ENCODE assay signal across 9 mouse cellular contexts in the genomic region with DNA sequence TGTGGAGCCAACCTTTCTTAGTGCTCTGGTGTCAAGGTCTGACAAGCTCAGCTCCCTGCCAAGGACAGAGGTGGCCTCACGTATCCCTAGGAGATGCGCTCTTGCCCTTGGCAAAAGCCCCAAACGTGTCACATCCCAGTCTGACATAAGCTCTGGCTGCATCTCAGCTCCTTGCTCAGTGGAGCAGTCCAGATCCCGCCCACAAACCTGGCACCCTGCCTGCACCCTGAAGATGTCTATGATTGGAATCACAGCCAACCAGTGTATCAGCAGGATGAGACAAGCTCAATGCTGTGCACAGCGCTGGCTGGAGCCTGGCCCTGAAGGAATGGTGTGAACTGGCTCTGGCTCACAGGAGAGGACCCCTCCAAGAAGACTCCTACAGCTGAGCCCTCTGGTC. TPM values are rescaled to one million over a fixed set of nuclear protein-coding genes. Genes with fewer than 3 reads are reported as not detected.
DNase-seq lines count a peak whose midpoint lies in the region; ATAC-seq lines count a peak whose summit lies in the region.
"Had no signal": no experiment of that assay in that cellular context is flagged by ENCODE, and none has a peak within 500 bp of the region (broad histone marks: within the 10 kb centered on the region; RNA-seq: fewer than 3 reads in every experiment).

No protein-coding gene starts in this region.

- H3K4me2 ChIP-seq in forebrain, embryonic 14.5 days (ENCODE audit: low read length): no peak overlapping the region
- H3K4me2 ChIP-seq in forebrain, embryonic 12.5 days: no peak overlapping the region
- H3K4me2 ChIP-seq: midbrain, embryonic 12.5 days had no signal

- H3K27ac ChIP-seq in forebrain, embryonic 14.5 days (ENCODE audit: low read depth, low read length): peak overlapping the region; percentile 54; the same call in 1 of the 2 replicates
- no peak overlapping the region for H3K27ac ChIP-seq in forebrain, embryonic 12.5 days
- H3K27ac ChIP-seq: midbrain, embryonic 12.5 days had no signal

- intact Hi-C loops in heart, postnatal 36 days (cut with DNase I): no loop called here

- no peaks in the 10 kb centered on the region for H3K9me3 ChIP-seq in forebrain, embryonic 14.5 days (replicated peaks; ENCODE audit: control insufficient read depth, low read length)
- H3K9me3 ChIP-seq in forebrain, embryonic 12.5 days: no peaks in the 10 kb centered on the region
- H3K9me3 ChIP-seq: midbrain, embryonic 12.5 days had no signal

- peak; percentile 83 for DNase-seq in forebrain, embryonic 14.5 days (ENCODE audit: low spot score)
- DNase-seq in adrenal gland, postnatal 14 days: peak; percentile 93
- peak; percentile 87 to 89 for DNase-seq in frontal cortex, postnatal 14 days (ENCODE audit: low spot score in 2 of 2)
- DNase-seq in heart, postnatal 36 days: peak; percentile 65 to 72
- peak; percentile 98 for DNase-seq in left cerebral cortex, adult 18-20 months (ENCODE audit: low spot score in 2 of 2)
- peak; percentile 98 for DNase-seq in right cerebral cortex, adult 2 months (ENCODE audit: low spot score in 2 of 2)
- no peak for DNase-seq in embryo, embryonic 10 days (ENCODE audit: low spot score)

- H3K4me3 ChIP-seq in forebrain, embryonic 14.5 days (ENCODE audit: low read depth, low read length): no peak overlapping the region
- no peak overlapping the region for H3K4me3 ChIP-seq in forebrain, embryonic 12.5 days (replicated peaks)
- H3K4me3 ChIP-seq: midbrain, embryonic 12.5 days had no signal

- H3K4me1 ChIP-seq in forebrain, embryonic 14.5 days (ENCODE audit: control insufficient read depth, insufficient read depth, low read length): peaks cover 5% of the 10 kb centered on the region; the same call in 1 of the 2 replicates
- H3K4me1 ChIP-seq in forebrain, embryonic 12.5 days: no peaks in the 10 kb centered on the region

- peak; percentile 81; the same call in 1 of the 2 replicates for ATAC-seq in forebrain, embryonic 14.5 days
- no peak for ATAC-seq in forebrain, embryonic 12.5 days (ENCODE audit: low FRiP score)

- no peaks in the 10 kb centered on the region for H3K27me3 ChIP-seq in forebrain, embryonic 14.5 days (replicated peaks; ENCODE audit: control insufficient read depth, insufficient read depth, low read length)
- H3K27me3 ChIP-seq in forebrain, embryonic 12.5 days: no peaks in the 10 kb centered on the region
- H3K27me3 ChIP-seq: midbrain, embryonic 12.5 days had no signal

- WGBS in forebrain, embryonic 14.5 days: 51% methylated on average over 5 of the region's 5 CpGs
- 75% methylated on average over 5 of the region's 5 CpGs for WGBS in forebrain, embryonic 12.5 days

- no peaks in the 10 kb centered on the region for H3K36me3 ChIP-seq in forebrain, embryonic 14.5 days (ENCODE audit: control insufficient read depth, insufficient read depth, low read length)
- no peaks in the 10 kb centered on the region for H3K36me3 ChIP-seq in forebrain, embryonic 12.5 days (replicated peaks)
- H3K36me3 ChIP-seq: midbrain, embryonic 12.5 days had no signal

- H3K9ac ChIP-seq in forebrain, embryonic 14.5 days (ENCODE audit: low read length): no peak overlapping the region
- H3K9ac ChIP-seq in forebrain, embryonic 12.5 days: no peak overlapping the region
- H3K9ac ChIP-seq: midbrain, embryonic 12.5 days had no signal

RNA-seq across cellular contexts. Expression of a gene that starts 6.6 kb away (rescaled TPM):
- polyA plus RNA-seq in forebrain, embryonic 14.5 days (2014; fragmentation: Nextera tagmentation; extraction: Ambion mirVana): 0.04 and 0.12 TPM in 2 replicates
- polyA plus RNA-seq in forebrain, embryonic 12.5 days (2016; fragmentation: Nextera tagmentation; extraction: Ambion mirVana): not detected in 2 replicates
- total RNA-seq in adrenal gland, postnatal 14 days (2021): 0.07 and 0.08 TPM in 2 replicates
- total RNA-seq in heart, postnatal 36 days (2021): not detected
- total RNA-seq in left cerebral cortex, adult 18-20 months (2021): under 1 TPM in 1 of 2 experiments, not detected in 1; 0.07 TPM
- polyA plus RNA-seq: midbrain, embryonic 12.5 days had no signal

RNA-seq across cellular contexts. Expression of a gene that starts 48.8 kb away (rescaled TPM):
- 0.98 and 1.1 TPM in 2 replicates for polyA plus RNA-seq in forebrain, embryonic 14.5 days (2014; fragmentation: Nextera tagmentation; extraction: Ambion mirVana)
- polyA plus RNA-seq in forebrain, embryonic 12.5 days (2016; fragmentation: Nextera tagmentation; extraction: Ambion mirVana): 0.19 and 0.43 TPM in 2 replicates
- total RNA-seq in adrenal gland, postnatal 14 days (2021): 2.7 and 3.5 TPM in 2 replicates
- total RNA-seq in heart, postnatal 36 days (2021): 1 to 10 TPM; 4.3 to 4.5 TPM
- total RNA-seq in left cerebral cortex, adult 18-20 months (2021): 1 to 10 TPM; 1.4 to 3.1 TPM

RNA-seq across cellular contexts. Expression of a gene that starts 59.9 kb away (rescaled TPM):
- 0.31 and 0.42 TPM in 2 replicates for polyA plus RNA-seq in forebrain, embryonic 14.5 days (2014; fragmentation: Nextera tagmentation; extraction: Ambion mirVana)
- polyA plus RNA-seq in forebrain, embryonic 12.5 days (2016; fragmentation: Nextera tagmentation; extraction: Ambion mirVana): 0.34 and 0.35 TPM in 2 replicates
- total RNA-seq in adrenal gland, postnatal 14 days (2021): 15.1 and 22.9 TPM in 2 replicates
- total RNA-seq in heart, postnatal 36 days (2021): 1 to 10 TPM; 5.7 to 7.0 TPM
- 1 to 10 TPM; 1.5 to 1.8 TPM for total RNA-seq in left cerebral cortex, adult 18-20 months (2021)
